Mouse (Mus musculus): Measurements from ENCODE around the gene Ccnd3.

GRCm38 (mm10) chr17:47531387-47531818, 26.6 kb downstream of the Ccnd3 start:
- TF ChIP-seq CTCF (IDR thresholded peaks at IDR 0.05; ENCODE audit: borderline replicate concordance, control insufficient read depth, extremely low read depth, insufficient read depth, low read length, poor library complexity) (no peak), POLR2A (IDR thresholded peaks at IDR 0.05; ENCODE audit: control insufficient read depth, extremely low read depth, insufficient read depth, low read length, poor library complexity) (no peak)

All from thymus, adult 2 months (tissue).